Mouse (Mus musculus) retina, embryonic 14.5 days (tissue): Measurements from ENCODE around the gene Aox4.

Experiments
- DNase-seq: peaks from one replicate; pipeline ENCODE4 v3.0.0-alpha.2; 2015; ENCODE audit warnings: low spot score

The Aox4 gene

DNA sequence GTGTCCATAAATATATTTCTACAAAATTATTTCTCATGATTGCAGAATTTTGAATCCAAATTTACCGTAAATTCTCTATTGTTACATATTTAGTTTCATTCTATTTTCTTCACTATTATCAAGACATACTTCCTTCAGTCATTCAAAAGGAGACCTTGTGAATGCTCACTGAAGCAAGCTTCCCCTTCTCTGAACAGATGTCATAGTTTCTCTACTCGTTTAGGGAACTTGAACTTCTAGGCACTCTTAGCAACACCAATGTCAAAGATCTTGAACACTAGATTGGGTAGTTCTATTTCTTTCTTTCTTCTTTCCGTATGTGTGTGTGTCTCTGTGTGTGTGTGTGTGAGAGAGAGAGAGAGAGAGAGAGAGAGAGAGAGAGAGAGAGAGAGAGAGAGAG, 34.3 kb downstream of the Aox4 start:
- DNase-seq: no peak

DNA sequence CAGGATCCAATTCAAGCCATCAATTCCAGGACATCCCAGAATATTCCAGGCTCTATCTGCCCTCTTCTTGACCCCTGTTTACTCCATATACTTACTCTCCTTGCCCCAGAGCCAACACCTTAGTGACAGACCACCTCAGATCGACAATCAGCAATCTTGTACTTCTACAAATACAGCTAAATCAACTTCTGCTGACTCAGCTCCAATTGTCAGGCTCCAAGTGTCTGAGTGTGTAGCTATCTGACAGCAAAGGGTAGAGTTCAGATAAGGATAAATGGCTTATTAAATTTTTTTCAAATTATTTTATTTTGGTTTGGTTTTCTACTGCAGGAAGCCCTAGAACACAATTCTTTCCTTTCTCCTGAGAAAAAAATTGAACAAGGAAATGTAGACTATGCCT, 38.3 kb downstream of the Aox4 start:
- DNase-seq: no peak

- no peak for DNase-seq
These were observed 43.3 kb downstream of the Aox4 start for GRCm38 (mm10) chr1:58253466-58253865.

GRCm38 (mm10) chr1:58257195-58257991, 47.2 kb downstream of the Aox4 start:
- DNase-seq: no peak

DNA sequence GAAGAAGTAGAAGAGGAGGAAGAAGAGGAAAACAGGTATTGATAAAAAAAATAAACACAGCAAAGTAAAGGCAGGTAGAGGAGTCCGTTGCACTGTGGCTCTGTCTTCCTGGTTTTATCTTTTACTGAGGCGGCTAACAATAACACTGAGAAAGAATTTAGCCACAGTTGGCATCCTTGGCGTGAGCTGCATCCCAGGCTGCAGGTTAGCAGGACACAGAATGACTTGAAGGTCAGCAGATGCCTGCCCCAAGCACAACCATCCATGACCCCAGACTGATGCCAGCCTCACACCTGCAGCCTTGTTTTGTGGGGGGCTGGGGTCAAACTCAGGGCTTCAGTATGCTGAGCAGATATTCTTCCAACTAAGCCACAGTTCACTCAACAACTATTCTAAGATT, 50.1 kb downstream of the Aox4 start:
- no peak for DNase-seq

- no peak for DNase-seq
These were observed 58.0 kb downstream of the Aox4 start for GRCm38 (mm10) chr1:58268231-58268630.

GRCm38 (mm10) chr1:58270807-58271569, 60.8 kb downstream of the Aox4 start:
- DNase-seq: peak; percentile 77

- DNase-seq: peak; percentile 26
These were observed 65.7 kb downstream of the Aox4 start for GRCm38 (mm10) chr1:58275879-58276278.

DNA sequence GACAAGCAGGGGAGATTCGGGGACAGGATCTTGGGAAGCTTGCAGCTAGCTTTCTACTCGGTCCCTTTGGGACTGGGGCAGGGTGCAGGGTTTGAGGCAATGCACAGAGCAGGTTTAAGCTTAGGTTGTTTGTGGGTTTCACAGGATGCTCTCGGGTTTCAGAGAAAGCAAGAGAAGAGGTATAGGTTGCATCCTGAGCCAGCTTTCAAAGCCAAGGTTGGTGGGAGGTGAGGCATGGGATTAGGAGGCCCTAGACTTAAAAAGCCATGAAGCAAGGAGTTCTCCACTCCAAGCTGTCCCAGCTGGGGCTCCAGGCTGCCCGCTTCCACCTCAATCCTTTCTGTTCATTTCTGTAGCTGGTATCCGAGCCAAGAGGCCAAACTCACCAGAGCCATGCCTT, 67.8 kb downstream of the Aox4 start, which contains the start of gene Aox2:
Gene Aox2, plus strand, starts transcription at position 301 of the 400 bp plus-strand sequence.
- no peak for DNase-seq

DNA sequence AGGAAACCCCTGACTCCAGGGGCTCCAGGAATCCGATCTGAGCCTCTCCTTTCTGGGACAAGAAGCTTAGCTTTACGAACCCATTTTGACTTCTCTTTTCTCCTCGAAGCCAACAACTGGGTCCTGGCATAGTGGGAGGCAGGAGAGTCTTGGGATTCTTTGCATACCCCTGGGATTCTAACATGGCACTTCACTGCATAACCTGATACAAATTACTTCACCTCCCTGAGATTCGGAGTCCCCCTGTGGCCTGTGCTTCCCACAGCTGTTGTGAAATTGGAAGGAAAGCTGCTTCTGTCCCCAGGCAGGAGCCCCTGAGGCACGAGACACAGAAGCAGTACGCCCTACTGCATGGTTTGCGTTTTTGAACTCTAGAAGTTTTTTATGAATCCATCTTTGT, 68.3 kb downstream of the Aox4 start:
- no peak for DNase-seq

GRCm38 (mm10) chr1:58280381-58280780, 70.2 kb downstream of the Aox4 start:
- no peak for DNase-seq

- no peak for DNase-seq
These were observed 70.9 kb downstream of the Aox4 start for GRCm38 (mm10) chr1:58280939-58281624.

DNA sequence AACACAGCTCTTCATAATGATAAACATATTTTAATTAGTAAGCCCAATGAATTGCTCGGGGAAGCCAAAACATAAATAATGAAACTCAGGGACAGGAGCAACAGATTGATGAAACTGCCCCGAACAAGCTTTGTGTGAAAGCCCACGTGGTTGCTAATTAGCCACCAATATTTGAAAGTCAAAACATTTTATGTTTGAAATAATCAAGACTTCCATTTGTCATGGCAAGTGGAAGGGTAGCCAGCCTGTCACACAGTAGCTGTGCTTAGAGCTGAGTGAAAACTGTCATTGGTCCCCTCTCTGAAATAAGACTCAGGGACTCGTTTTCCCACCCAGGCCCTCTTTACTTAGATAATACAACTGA, 71.4 kb downstream of the Aox4 start:
- no peak for DNase-seq

- DNase-seq: peak; percentile 20
These were observed 74.3 kb downstream of the Aox4 start for GRCm38 (mm10) chr1:58284505-58284904.

GRCm38 (mm10) chr1:58288091-58288490, 77.9 kb downstream of the Aox4 start:
- no peak for DNase-seq

GRCm38 (mm10) chr1:58289863-58290469, 79.8 kb downstream of the Aox4 start:
- no peak for DNase-seq

DNA sequence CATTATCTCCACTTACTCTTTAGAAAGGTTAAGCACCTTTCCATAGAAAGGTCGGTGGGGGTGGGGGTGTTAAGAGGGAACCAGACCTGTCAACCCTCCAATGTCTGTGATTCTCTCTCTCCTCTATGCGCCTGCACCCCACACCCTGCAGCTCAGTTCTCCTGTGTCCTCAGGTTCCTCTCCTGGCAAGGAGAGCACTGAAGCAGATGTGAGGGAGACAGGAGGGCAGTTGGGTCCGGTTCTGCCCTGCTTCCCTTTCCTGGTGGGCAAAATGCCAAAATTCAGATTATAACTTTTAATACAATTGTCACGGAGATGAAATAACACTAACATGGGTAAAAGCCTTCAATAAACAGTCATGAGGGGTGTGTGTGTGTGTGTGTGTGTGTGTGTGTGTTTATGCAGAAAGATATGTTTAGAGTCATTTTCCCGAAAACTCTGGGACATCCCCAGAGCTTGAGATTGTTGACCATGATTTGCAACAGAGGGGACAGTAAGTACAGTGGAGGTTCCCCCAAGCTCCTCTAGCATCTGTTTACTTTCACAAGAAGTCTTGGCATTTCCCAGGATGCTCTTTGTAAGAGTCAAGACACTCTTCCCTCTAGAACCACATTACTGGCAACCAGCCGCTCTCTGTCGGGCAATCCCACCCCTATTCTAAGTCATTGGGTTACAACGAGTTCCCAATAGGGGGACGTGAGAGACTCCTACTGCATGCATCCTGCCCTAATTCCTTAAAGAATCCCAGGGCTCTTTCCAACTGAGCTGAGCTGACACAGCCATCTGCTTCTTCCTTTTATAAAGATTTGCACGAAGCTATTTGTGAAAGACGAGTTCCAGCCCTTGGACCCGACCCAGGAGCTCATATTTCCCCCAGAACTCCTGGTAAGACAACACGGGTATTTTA, 81.5 kb downstream of the Aox4 start:
- DNase-seq: no peak

- DNase-seq: no peak
These were observed 84.5 kb downstream of the Aox4 start for GRCm38 (mm10) chr1:58294730-58295129.

- peak; percentile 86 for DNase-seq
These were observed 86.1 kb downstream of the Aox4 start for GRCm38 (mm10) chr1:58296278-58296677.

DNA sequence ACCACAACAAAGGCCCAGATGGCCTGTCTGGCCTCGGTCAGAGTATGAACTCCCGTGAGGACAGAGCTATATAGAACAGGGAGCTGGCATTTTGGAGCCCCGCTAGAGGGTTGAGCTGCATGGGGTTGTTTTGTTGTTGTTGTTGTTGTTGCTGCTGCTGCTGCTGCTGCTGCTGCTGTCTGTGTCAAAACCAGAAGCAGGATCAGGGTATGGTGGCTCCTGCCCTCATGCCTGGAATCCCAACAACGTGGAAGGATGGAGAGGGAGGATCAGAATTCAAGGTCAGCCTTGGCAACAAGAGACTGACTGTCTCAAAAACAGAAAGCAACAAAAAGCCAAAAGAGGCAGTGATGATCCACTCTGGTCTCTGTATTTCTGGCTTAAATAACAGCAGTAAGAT, 86.6 kb downstream of the Aox4 start:
- no peak for DNase-seq

- no peak for DNase-seq
These were observed 88.2 kb downstream of the Aox4 start for GRCm38 (mm10) chr1:58298347-58298746.
